In genomic region chr12:112141300-112141699, GRCm38 (mm10) we compare ENCODE assay signal across 8 mouse cellular contexts. TPM values are rescaled to one million over a fixed set of nuclear protein-coding genes. Genes with fewer than 3 reads are reported as not detected.
DNase-seq lines count a peak whose midpoint lies in the region; ATAC-seq lines count a peak whose summit lies in the region.

No protein-coding gene starts in this region.

- H3K27ac ChIP-seq in hindbrain, embryonic 11.5 days (ENCODE audit: low read depth, low read length) = no peak overlapping the region
- no peak overlapping the region for H3K27ac ChIP-seq in hindbrain, embryonic 13.5 days

- peaks cover 7% of the 10 kb centered on the region for H3K4me1 ChIP-seq in hindbrain, embryonic 11.5 days (replicated peaks; ENCODE audit: control insufficient read depth, insufficient read depth, low read length)
- peaks cover 37% of the 10 kb centered on the region for H3K4me1 ChIP-seq in hindbrain, embryonic 13.5 days (replicated peaks)

- no peaks in the 10 kb centered on the region for H3K9me3 ChIP-seq in hindbrain, embryonic 11.5 days (ENCODE audit: control insufficient read depth, low read length)
- H3K9me3 ChIP-seq in hindbrain, embryonic 13.5 days = no peaks in the 10 kb centered on the region

- no peak for ATAC-seq in hindbrain, embryonic 11.5 days (ENCODE audit: low FRiP score)
- no peak for ATAC-seq in hindbrain, embryonic 13.5 days (ENCODE audit: low FRiP score)
- ATAC-seq in monocyte, adult 5-6 weeks (replicated peaks; ENCODE audit: insufficient number of reproducible peaks, low FRiP score, low TSS enrichment, poor library complexity, severe bottlenecking) = no peak

- H3K27me3 ChIP-seq in hindbrain, embryonic 11.5 days (ENCODE audit: control insufficient read depth, insufficient read depth, low read length) = peaks cover 41% of the 10 kb centered on the region
- H3K27me3 ChIP-seq in hindbrain, embryonic 13.5 days = peaks cover 78% of the 10 kb centered on the region

- no peaks in the 10 kb centered on the region for H3K36me3 ChIP-seq in hindbrain, embryonic 11.5 days (ENCODE audit: control insufficient read depth, insufficient read depth, low read length)
- H3K36me3 ChIP-seq in hindbrain, embryonic 13.5 days = no peaks in the 10 kb centered on the region

- no peak overlapping the region for H3K9ac ChIP-seq in hindbrain, embryonic 11.5 days (ENCODE audit: low read depth, low read length)
- no peak overlapping the region for H3K9ac ChIP-seq in hindbrain, embryonic 13.5 days

- 5% methylated on average over 6 of the region's 6 CpGs for WGBS in hindbrain, embryonic 11.5 days
- 10% methylated on average over 6 of the region's 6 CpGs for WGBS in hindbrain, embryonic 13.5 days

- no peak overlapping the region for H3K4me3 ChIP-seq in hindbrain, embryonic 11.5 days (ENCODE audit: low read depth, low read length)
- no peak overlapping the region for H3K4me3 ChIP-seq in hindbrain, embryonic 13.5 days

- peak; percentile 77 for DNase-seq in hindbrain, embryonic 11.5 days (ENCODE audit: low spot score)
- peak; percentile 42 for DNase-seq in 416B (ENCODE audit: low read depth)
- peak; percentile 46 to 51 for DNase-seq in adrenal gland, adult 18-20 months (ENCODE audit: low spot score in 2 of 2)
- DNase-seq in kidney, postnatal 36 days = peak; percentile 58 to 87
- DNase-seq in spleen, postnatal 4 days (ENCODE audit: low spot score in 2 of 2) = no peak
- DNase-seq in layer of hippocampus, adult 9-11 months = no peak

- H3K4me2 ChIP-seq in hindbrain, embryonic 11.5 days (replicated peaks; ENCODE audit: low read depth, low read length) = no peak overlapping the region
- no peak overlapping the region for H3K4me2 ChIP-seq in hindbrain, embryonic 13.5 days

RNA-seq across cellular contexts. Expression of gene Kif26a, which starts 4.7 kb away (rescaled TPM):
- 2.0 and 2.2 TPM in 2 replicates for polyA plus RNA-seq in hindbrain, embryonic 11.5 days (2014; fragmentation: Nextera tagmentation; extraction: Ambion mirVana)
- polyA plus RNA-seq in hindbrain, embryonic 13.5 days (2015; fragmentation: Nextera tagmentation; extraction: Ambion mirVana) = 3.8 and 4.4 TPM in 2 replicates
- total RNA-seq in adrenal gland, adult 18-20 months (2021) = 1 to 10 TPM; 6.9 to 7.1 TPM
- total RNA-seq in monocyte, adult 5-6 weeks (2017) = not detected in 3 replicates

RNA-seq across cellular contexts. Expression of gene Aspg, which starts 34.8 kb away (rescaled TPM):
- polyA plus RNA-seq in hindbrain, embryonic 11.5 days (2014; fragmentation: Nextera tagmentation; extraction: Ambion mirVana) = 0.52 and 0.65 TPM in 2 replicates
- polyA plus RNA-seq in hindbrain, embryonic 13.5 days (2015; fragmentation: Nextera tagmentation; extraction: Ambion mirVana) = 0.27 and 1.1 TPM in 2 replicates
- 10 to 100 TPM; 32.9 to 41.5 TPM for total RNA-seq in adrenal gland, adult 18-20 months (2021)
- total RNA-seq in monocyte, adult 5-6 weeks (2017) = not detected in 3 replicates

Comparison
In these comparisons a context has a peak if more than half of its experiments do, and no peak if none do; other contexts are left out.
1. DNase-seq: peak in hindbrain, embryonic 11.5 days (single experiment), 416B (single experiment), adrenal gland, adult 18-20 months (2 of 2) and kidney, postnatal 36 days (2 of 2); none in spleen, postnatal 4 days (0 of 2) and layer of hippocampus, adult 9-11 months (single experiment).
2. RNA of gene Aspg, which starts 34.8 kb away (total RNA-seq): 32.9 to 41.5 TPM in adrenal gland, adult 18-20 months; not detected in monocyte, adult 5-6 weeks; every median in the first group is over 10 times any median in the second.